Mouse (Mus musculus): ENCODE measurements around the gene Vangl2. TPM values are rescaled to one million over a fixed set of nuclear protein-coding genes. Genes with fewer than 3 reads are reported as not detected.
"Not testable (repeated sequence)": the region's sequence is repeated elsewhere in the genome, so short reads cannot be mapped to it uniquely, and the experiment has no call there.

The Vangl2 gene
- total RNA-seq, 2 experiments from 2014 or later: 0.77 to 0.95 TPM

GRCm38 (mm10) chr1:172001665-172002064 lies 26.6 kb downstream of the Vangl2 start:
- DNase-seq: no peak

- DNase-seq: peak; percentile 48 to 70
Measured at GRCm38 (mm10) chr1:172000641-172001040, 27.6 kb downstream of the Vangl2 start.

- no peak for DNase-seq
Measured at GRCm38 (mm10) chr1:171998820-171999597, 29.2 kb downstream of the Vangl2 start.

GRCm38 (mm10) chr1:171996701-171997100 lies 31.5 kb downstream of the Vangl2 start:
- DNase-seq: no peak

GRCm38 (mm10) chr1:171994918-171995715 lies 33.1 kb downstream of the Vangl2 start:
- no peak for DNase-seq

- DNase-seq: no peak
Measured at GRCm38 (mm10) chr1:171994501-171994900, 33.7 kb downstream of the Vangl2 start.

- DNase-seq: no peak
Measured at GRCm38 (mm10) chr1:171992901-171993530, 35.2 kb downstream of the Vangl2 start.

GRCm38 (mm10) chr1:171991883-171992282 lies 36.4 kb downstream of the Vangl2 start:
- no peak for DNase-seq

GRCm38 (mm10) chr1:171984121-171984520 lies 44.1 kb downstream of the Vangl2 start:
- DNase-seq: no peak

GRCm38 (mm10) chr1:171983372-171984001 lies 44.8 kb downstream of the Vangl2 start:
- DNase-seq: no peak

GRCm38 (mm10) chr1:171982740-171983139 lies 45.5 kb downstream of the Vangl2 start:
- no peak for DNase-seq

GRCm38 (mm10) chr1:171982170-171982569 lies 46.1 kb downstream of the Vangl2 start:
- DNase-seq: no peak

- DNase-seq: peak in 1 of 2 experiments; percentile 13
Measured at GRCm38 (mm10) chr1:171979969-171980730, 48.1 kb downstream of the Vangl2 start.

GRCm38 (mm10) chr1:171977891-171978290 lies 50.4 kb downstream of the Vangl2 start:
- no peak for DNase-seq

GRCm38 (mm10) chr1:171976826-171977539 lies 51.3 kb downstream of the Vangl2 start:
- no peak for DNase-seq

- DNase-seq: no peak
Measured at GRCm38 (mm10) chr1:171975831-171976230, 52.4 kb downstream of the Vangl2 start.

- DNase-seq: no peak
Measured at GRCm38 (mm10) chr1:171975377-171975776, 52.9 kb downstream of the Vangl2 start.

- not testable (repeated sequence) for DNase-seq
Measured at GRCm38 (mm10) chr1:171974361-171974760, 53.9 kb downstream of the Vangl2 start.

GRCm38 (mm10) chr1:171970854-171971586 lies 57.2 kb downstream of the Vangl2 start:
- no peak for DNase-seq

- no peak for DNase-seq
Measured at GRCm38 (mm10) chr1:171969221-171969620, 59.0 kb downstream of the Vangl2 start.
